Comparison of ENCODE assay signal across 8 mouse cellular contexts in genomic region chr3:95433301-95433915, GRCm38 (mm10). TPM values are rescaled to one million over a fixed set of nuclear protein-coding genes. Genes with fewer than 3 reads are reported as not detected.
A peak's percentile ranks its signal among the peaks of the same experiment; 100 is the strongest.
DNase-seq lines count a peak whose midpoint lies in the region; ATAC-seq lines count a peak whose summit lies in the region.

No protein-coding gene starts in this region.

- ATAC-seq in forebrain, embryonic 11.5 days (replicated peaks; ENCODE audit: low FRiP score) = no peak
- no peak for ATAC-seq in liver, embryonic 11.5 days (replicated peaks; ENCODE audit: low FRiP score)

- peak overlapping the region; percentile 80 for H3K4me3 ChIP-seq in forebrain, embryonic 11.5 days (ENCODE audit: low read depth, low read length)
- H3K4me3 ChIP-seq in liver, embryonic 11.5 days (ENCODE audit: low read depth, low read length) = peak overlapping the region; percentile 83

- peak overlapping the region; percentile 16; the same call in 1 of the 2 replicates for H3K9ac ChIP-seq in forebrain, embryonic 11.5 days (ENCODE audit: low read length)
- peak overlapping the region; percentile 56 for H3K9ac ChIP-seq in liver, embryonic 11.5 days (ENCODE audit: low read depth, low read length)

- peak; percentile 6 for DNase-seq in embryo, embryonic 10.5 days (ENCODE audit: low spot score)
- no peak for DNase-seq in embryo, embryonic 10 days (ENCODE audit: low spot score)
- peak; percentile 69 for DNase-seq in 416B (ENCODE audit: low read depth)
- no peak for DNase-seq in forebrain, embryonic 11.5 days (ENCODE audit: low spot score)
- DNase-seq in liver, embryonic 11.5 days (ENCODE audit: low spot score) = no peak
- DNase-seq in adrenal gland, adult (ENCODE audit: inconsistent age in 2 of 2, low spot score in 1 of 2) = no peak
- no peak for DNase-seq in right cerebral cortex, adult 18-20 months
- DNase-seq in retina, postnatal 1 day = no peak

- H3K27ac ChIP-seq in forebrain, embryonic 11.5 days (ENCODE audit: low read depth, low read length) = no peak overlapping the region
- H3K27ac ChIP-seq in liver, embryonic 11.5 days (ENCODE audit: low read depth, low read length) = 0 out of 2 replicates have a peak overlapping the region, but pooled peaks have one; percentile 41

- H3K36me3 ChIP-seq in forebrain, embryonic 11.5 days (ENCODE audit: control insufficient read depth, insufficient read depth, low read length) = no peaks in the 10 kb centered on the region; the same call in 1 of the 2 replicates
- peaks cover 9% of the 10 kb centered on the region; the same call in 1 of the 2 replicates for H3K36me3 ChIP-seq in liver, embryonic 11.5 days (ENCODE audit: control insufficient read depth, insufficient read depth, low read length)

- WGBS in forebrain, embryonic 11.5 days = 77% methylated on average over 10 of the region's 10 CpGs
- 70% methylated on average over 10 of the region's 10 CpGs for WGBS in liver, embryonic 11.5 days

- no peaks in the 10 kb centered on the region for H3K4me1 ChIP-seq in forebrain, embryonic 11.5 days (replicated peaks; ENCODE audit: control insufficient read depth, insufficient read depth, low read length)
- 0 out of 2 replicates have a peak, but pooled peaks cover 2% of the 10 kb centered on the region for H3K4me1 ChIP-seq in liver, embryonic 11.5 days (replicated peaks; ENCODE audit: control insufficient read depth, insufficient read depth, low read length)

- no peaks in the 10 kb centered on the region for H3K9me3 ChIP-seq in forebrain, embryonic 11.5 days (ENCODE audit: control insufficient read depth, low read length)
- no peaks in the 10 kb centered on the region for H3K9me3 ChIP-seq in liver, embryonic 11.5 days (ENCODE audit: control insufficient read depth, low read length)

- no peaks in the 10 kb centered on the region for H3K27me3 ChIP-seq in forebrain, embryonic 11.5 days (ENCODE audit: control insufficient read depth, insufficient read depth, low read length)
- H3K27me3 ChIP-seq in liver, embryonic 11.5 days (replicated peaks; ENCODE audit: control insufficient read depth, insufficient read depth, low read length) = no peaks in the 10 kb centered on the region

- H3K4me2 ChIP-seq in forebrain, embryonic 11.5 days (ENCODE audit: low read depth, low read length, severe bottlenecking) = peak overlapping the region; percentile 75
- H3K4me2 ChIP-seq in liver, embryonic 11.5 days = peak overlapping the region; percentile 85

RNA-seq across cellular contexts. Expression of gene Arnt, which starts 0.8 kb away (rescaled TPM):
- polyA plus RNA-seq in forebrain, embryonic 11.5 days (2014; fragmentation: Nextera tagmentation; extraction: Ambion mirVana) = 26.7 and 27.8 TPM in 2 replicates
- 26.5 and 29.8 TPM in 2 replicates for polyA plus RNA-seq in liver, embryonic 11.5 days (2014; fragmentation: Nextera tagmentation; extraction: Ambion mirVana)

RNA-seq across cellular contexts. Expression of gene 4930558C23Rik, which starts 30.8 kb away (rescaled TPM):
- polyA plus RNA-seq in forebrain, embryonic 11.5 days (2014; fragmentation: Nextera tagmentation; extraction: Ambion mirVana) = not detected in 2 replicates
- not detected in 2 replicates for polyA plus RNA-seq in liver, embryonic 11.5 days (2014; fragmentation: Nextera tagmentation; extraction: Ambion mirVana)

Comparison
In these comparisons a context has a peak if more than half of its experiments do, and no peak if none do; other contexts are left out.
1. DNase-seq: peak in embryo, embryonic 10.5 days (single experiment) and 416B (single experiment); none in embryo, embryonic 10 days (single experiment), forebrain, embryonic 11.5 days (single experiment), liver, embryonic 11.5 days (single experiment), adrenal gland, adult (0 of 2), right cerebral cortex, adult 18-20 months (single experiment) and retina, postnatal 1 day (single experiment).